Mouse (Mus musculus): ENCODE measurements around the gene Oprd1.

Oprd1 gene

DNA sequence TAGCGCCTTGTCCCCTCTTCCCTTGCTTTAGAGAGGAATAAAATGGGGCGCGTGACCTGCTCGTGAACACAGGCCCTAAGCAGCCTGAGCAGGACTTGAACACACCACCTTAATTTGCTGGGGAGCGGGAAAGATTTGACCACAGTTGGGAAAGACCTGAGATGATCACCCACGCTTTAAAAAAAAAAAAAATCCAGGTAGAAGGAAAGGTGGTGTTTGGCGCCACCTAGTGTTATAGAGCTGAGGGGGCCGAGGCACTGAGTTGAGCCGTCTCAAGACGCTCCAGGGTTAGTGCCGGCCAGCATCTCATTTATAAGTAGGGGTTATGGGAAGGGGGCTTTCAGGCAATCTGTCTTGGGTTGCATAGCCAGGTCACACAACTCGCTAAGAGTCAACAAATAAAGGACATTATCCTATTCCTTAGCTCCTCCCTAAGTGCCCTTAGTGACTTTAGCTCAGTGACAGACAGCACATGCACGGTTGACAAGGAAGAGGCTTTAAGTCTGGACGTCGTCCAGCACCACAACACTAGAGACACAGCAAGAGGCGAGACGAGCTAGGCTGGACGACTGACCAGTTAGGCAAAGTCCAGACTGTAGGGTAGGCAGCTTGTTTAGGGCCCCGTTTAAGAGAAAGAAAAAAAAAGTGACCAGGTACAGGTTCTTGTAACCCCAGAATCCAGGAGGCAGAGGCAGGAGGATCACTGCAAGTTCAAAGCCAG lies 64.6 kb downstream of the Oprd1 start:
- peak; percentile 83 for DNase-seq (ENCODE audit: low spot score)

DNA sequence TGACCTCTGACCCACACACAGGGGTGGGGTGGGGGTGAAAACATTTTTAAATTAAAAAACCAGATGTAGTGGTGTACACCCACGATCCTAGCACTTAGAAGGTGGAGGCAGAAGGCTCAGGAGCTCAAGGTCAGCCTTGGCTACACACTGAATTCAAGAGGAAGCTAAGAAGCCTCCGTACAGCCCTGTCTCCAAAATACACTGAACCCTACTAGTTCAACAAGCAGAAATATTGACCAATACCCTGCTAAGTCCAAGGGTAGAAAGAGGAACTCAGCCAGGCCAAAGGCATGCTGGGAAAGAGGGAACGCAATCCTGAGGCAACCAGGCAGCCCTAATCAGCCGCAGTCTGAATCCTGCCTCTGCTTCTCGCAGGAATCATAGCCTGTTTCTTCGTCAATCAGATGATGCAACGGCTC lies 66.0 kb downstream of the Oprd1 start:
- DNase-seq (ENCODE audit: low spot score) = peak; percentile 51

DNA sequence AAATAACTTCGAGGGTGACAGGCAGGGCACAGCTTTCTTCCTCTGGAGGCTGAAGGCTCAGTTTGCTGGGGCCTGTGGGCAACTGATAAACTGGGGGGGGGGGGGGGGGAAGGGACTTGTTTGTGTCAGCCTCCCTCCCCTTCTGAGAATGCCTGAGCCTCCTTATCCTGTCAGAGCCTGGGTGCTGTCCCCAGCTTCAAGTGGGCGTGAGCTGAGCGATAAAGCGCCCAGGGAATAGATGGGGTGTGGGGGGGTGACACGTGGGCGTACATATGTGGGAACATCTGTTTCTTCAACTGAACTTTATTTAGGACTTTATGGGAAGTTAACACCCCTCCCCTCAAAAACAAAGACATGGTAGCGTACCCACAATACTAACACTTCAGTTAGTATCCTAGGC lies 66.8 kb downstream of the Oprd1 start:
- peak; percentile 96 for DNase-seq (ENCODE audit: low spot score)

DNA sequence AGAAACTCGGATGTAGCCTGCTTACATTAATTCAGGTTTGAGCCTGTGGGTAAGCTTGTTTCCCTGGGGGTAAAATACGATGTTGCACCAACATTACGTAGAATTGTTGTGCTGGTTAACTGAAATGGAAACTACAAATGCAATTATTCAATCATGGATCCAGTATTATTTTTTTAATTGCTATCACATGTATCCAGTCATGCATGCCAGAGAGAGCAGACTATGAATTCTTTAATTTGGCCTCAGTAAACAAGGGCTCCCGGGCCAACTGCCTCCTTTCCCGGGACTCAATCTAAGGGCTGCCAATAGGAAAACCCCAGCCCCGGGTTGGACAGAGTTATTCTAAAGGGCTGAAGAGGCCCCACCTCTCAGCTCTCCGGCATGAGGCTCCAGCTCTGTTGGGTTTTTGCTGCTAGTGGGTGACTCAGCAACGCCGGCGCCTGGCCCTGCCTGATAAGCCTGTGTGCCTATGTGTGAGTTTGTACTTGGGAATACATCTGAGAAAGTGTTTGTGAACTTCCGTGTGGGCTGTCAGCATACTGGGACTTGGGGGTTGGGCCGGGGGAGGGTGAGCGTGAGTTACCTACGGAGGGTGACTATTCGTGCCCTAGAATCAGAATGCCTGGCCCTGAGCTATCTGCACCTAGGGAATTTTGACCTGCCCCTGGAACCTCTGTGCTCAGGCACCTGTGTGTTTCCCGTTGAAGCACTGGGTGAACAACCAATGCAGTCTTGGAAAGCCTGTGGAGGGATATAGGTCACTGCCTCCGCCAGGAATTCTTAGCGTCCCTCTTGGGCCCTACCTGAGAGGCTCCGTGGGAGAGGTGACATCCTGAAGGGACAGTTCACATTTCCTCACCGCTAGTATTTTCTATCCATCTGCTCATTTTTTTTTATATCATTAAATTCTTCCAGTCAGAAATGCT lies 67.5 kb downstream of the Oprd1 start:
- peak; percentile 98 for DNase-seq (ENCODE audit: low spot score)

DNA sequence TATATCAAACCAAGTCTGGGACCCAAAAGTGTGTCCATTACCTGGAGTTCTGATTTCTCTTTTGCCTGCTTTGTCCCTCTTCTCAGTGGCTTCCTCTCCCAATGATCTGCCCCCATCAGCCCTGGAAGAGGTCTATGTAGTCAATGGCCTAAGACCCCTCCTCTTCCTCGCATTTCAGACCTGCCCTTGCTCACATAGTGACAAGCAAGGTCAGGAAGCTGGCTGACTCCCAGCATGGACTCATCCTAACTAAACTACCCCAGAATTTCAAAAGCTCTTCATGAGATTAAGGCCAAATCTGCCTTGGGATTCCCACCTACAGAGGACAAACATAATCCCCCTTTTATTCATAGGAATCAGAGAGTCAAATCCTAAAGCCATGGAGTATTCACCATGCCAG lies 68.5 kb downstream of the Oprd1 start:
- no peak for DNase-seq (ENCODE audit: low spot score)

DNA sequence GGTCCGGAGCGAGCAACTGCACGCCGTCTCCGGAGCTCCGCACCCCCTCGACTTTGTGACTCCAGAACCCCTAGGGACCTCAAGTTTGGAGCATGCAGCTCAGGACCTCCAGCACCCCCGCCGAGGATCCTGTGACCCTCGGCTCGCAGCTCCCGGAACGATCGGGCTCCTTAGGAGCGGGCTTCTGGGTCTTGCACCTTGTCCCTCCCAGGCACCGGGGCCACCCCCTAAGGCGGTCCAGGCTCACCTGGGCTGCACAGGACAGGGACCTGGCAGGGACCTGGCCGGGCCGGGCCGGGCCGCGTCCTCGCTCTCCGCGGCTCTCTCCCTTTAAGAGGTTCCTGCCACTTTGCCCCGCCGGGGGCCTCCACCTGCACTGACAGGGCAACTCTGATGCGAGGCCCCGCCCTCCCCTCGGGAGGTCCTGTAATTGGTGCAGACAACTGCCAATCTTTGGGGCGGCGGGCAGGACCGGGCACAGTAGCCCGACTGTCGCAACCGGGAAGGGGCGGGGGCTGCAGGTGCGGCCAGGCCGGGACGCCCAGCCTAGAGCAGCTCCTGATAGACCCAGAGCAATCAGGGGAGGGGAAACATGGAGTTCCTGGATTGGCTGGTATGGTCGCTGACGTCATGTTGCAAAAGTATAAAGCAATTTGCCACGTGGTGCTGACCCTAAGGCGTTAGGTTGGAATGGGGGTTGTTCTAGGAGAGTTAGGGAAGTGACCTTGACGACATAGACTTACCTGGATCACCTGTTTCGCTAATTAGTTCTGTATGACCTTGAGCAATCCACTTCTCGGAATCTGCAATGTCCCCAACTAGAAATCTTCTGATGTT lies 69.1 kb downstream of the Oprd1 start, which contains the start of gene Epb41:
Epb41 (minus strand) TSS at position 389 of the 837 bp plus-strand sequence.
- DNase-seq (ENCODE audit: low spot score) = peak; percentile 99

DNA sequence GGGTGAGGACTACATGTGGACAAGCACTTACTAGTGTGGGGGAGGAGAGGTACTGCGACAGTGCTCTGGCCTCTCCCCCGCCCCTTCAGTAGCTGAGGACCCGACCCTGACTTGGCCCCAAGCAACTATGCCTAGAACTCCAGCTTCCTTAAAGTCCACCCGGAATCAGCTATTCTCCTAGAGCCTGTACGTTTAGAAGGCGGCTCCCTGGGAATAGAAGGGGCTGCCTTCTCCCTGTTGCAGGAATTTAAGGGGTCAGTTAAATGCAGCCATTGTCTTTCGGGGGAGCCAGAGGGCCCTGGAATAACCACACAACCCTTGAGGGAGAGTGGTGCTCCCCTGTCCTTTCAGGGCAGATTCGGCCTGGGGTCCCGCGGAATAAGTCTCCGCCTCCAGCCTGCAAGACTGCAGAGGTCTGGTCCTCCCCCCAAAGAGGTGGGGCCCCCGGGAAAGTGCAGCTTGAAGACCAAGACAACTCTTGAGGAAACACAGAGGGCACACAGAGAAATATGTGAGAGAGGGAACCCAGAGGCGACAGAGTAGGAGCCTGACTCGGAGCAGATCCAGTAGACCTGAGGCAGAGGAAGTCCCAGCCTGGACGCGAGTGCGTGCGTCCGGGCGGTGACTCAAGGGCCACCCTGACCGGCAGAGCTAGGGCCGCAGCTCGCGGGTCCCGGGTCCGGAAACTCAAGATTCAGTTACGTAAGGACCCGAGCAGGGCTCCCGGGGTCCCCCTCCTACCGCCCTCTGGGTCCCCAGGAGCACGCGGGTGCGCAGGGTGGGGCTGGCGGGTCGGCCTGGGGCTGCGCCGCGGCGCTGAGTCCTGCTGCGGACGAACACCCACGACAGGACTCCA lies 70.0 kb downstream of the Oprd1 start, which contains the start of gene Gm10300:
Gm10300 (plus strand) TSS at position 621 of the 856 bp plus-strand sequence.
- DNase-seq (ENCODE audit: low spot score) = peak; percentile 45

DNA sequence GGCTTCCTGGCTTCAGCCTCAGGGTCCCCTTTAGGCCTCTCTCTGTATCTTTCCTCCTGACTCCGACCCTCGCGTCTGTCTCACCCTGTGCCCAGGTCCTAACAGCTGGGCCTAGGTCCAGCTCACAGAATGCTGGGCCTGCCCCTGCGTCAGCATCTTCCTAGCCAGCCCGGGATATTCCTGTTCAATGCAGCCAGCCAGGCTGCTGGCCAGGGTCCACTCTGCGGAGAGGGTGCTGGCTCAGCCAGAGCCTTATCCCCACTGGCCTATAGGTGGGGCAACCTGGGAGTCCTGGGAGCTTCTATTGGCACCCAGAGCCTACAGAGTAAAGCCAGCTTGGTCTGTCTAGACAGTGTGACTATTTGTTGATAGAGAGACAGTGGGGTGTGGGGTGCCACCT lies 71.3 kb downstream of the Oprd1 start:
- DNase-seq (ENCODE audit: low spot score) = no peak

DNA sequence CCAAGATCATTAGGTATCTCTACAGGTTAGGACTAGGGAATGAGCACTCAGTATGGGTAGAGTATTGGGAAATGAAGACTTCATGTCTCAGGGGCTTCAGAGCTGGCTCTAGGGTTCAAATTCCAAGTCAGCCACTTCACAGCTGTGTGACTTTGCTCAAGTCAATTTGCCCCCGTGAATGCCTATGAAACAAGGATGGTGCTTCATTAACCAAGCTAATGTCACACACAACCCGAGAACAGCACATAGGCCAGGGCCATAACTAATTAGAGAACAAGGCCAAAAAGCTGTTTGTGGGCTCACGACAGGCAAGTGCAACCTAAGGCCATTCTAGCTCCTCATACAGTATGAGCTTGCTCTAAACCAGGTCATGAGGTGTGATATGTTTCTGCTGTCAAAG lies 72.1 kb downstream of the Oprd1 start:
- no peak for DNase-seq (ENCODE audit: low spot score)

DNA sequence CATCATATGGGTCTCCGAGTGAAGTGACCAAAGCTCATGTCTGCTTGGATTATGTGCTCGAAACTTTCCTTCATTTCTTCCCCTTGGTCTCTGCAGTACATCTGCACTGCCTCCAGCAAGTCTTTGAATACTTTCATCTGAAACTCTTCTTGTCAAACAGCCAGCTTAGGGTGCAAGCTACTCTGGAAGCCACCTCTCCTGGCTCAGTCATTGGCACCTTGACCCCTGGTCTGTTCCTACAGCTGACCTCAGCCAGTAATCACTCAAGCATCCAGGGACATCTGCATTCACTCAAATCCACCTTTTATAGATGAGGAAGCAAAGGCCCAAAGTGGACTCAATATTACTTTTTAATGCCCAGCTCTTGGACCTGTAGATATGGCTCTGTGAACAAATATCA lies 72.6 kb downstream of the Oprd1 start:
- DNase-seq (ENCODE audit: low spot score) = no peak

DNA sequence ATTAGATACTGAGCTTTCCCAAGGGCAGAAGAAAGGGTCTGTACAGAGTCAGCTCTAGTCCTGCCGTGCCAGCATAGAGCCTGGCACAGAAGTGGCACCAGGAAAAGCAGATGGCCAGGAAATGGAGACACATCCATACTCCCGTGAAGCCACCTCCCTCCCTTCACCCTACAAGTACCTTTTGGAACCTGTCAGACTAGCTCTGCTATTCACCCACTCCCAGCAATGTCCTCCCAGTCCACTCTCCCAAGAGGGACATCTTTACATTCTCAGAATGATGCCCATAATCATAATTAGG lies 76.4 kb downstream of the Oprd1 start:
- no peak for DNase-seq (ENCODE audit: low spot score)

DNA sequence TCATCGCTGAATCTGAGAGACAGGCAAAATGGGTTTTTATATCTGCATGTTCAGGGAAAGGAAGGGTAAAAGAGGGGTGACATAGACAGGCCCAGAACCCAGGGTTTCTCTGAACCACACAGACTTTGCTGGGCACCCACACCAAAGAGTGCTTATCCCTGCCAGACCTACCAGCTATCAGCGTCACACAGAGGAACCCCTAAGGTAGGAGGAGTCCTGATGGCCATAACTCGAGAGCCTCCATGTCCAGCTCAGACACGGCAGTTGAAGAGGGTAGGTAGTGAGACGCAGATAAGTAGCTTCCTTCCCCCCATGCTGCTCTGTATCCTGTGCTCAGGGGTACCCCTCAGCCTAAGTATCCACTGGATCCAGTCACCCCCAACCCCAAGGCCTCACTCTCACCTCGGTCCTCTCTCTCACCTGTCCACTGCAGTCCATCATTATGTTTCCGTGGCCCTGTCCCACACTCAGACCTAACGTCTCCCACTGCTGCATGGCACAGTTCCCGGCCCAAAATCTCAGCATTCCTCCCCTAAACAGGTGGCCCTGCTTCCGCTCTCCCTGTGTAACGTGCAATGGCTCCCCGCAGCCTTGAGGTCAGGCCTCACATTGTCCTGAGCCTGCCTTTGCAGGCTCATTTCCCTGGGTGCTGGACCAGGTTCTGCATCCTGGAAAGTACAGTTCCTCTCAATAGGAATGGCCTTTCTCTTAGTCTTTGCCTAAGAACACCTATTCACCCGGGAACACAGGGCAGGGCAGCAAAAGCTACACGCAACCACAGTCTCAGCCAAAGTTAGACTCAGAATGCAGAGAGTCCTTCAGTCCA lies 77.0 kb downstream of the Oprd1 start:
- no peak for DNase-seq (ENCODE audit: low spot score)

DNA sequence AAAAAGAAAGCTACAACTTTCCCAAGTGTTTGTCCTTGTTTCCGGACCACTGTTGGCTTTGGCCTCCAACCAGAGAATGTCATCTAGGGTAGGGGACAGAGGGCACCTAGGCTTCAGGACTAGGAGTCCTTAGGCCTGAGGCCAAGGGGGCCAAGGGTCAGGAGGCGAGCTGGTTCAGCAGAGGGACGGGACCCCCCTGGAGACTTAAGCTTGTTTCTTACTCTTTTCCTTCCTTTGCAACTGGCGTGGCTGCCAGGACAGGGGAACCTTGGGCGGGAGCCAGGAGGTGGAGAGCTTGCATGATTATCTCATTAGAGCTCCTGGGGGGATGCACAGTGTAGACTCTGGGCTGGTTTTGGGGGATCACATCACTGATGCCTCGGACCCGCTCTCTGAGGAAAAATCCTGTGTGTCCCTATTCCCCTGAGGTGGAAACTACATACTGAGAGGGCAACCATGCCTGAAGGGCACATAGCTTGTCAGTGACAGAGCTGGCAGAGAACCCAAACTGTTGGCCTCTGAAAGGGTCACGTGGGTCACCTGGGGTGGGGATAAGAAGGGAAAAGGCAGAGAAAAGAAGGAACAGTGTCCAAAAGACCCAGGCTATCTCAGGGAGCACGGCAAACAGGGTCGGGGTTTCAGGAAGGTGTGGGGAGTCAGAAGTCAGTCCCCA lies 78.0 kb downstream of the Oprd1 start:
- no peak for DNase-seq (ENCODE audit: low spot score)

DNA sequence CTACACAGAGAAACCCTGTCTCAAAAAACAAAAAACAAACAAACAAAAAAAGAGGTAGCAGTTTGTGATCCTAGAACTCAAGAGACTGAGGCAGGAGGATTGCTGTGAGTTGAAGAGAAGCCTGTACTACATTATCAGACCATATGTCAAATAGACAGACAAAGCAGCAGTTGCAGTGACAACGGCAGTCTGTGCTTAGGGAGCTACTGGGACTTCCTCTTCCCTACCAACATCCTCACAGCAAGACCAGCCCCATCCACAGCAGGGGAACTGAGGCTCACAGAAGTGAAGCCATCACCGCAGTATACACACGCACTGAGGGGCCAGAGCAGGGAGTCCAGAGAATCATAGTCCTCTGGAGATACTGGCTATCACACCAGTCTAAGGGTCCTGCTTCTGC lies 78.7 kb downstream of the Oprd1 start:
- DNase-seq (ENCODE audit: low spot score) = no peak

DNA sequence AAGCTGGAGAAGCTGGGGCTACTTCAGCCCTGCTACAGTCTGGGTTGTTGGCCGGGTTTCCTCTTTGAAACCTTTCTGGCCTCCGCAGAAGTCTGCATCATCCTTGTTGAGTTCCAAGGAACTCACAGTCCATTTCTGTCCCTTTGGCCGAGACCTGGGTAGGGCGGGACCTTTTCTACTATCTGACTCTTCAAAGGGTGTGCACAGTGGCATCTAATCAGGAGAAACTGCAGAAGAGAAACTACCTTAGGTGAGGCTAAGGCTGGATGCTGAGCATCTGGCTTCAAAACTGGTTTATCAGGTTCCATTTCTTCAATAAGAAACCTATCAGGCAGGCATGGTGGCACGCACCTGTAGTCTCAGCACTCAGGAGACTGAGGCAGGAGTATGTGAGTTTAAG lies 79.7 kb downstream of the Oprd1 start:
- DNase-seq (ENCODE audit: low spot score) = no peak

DNA sequence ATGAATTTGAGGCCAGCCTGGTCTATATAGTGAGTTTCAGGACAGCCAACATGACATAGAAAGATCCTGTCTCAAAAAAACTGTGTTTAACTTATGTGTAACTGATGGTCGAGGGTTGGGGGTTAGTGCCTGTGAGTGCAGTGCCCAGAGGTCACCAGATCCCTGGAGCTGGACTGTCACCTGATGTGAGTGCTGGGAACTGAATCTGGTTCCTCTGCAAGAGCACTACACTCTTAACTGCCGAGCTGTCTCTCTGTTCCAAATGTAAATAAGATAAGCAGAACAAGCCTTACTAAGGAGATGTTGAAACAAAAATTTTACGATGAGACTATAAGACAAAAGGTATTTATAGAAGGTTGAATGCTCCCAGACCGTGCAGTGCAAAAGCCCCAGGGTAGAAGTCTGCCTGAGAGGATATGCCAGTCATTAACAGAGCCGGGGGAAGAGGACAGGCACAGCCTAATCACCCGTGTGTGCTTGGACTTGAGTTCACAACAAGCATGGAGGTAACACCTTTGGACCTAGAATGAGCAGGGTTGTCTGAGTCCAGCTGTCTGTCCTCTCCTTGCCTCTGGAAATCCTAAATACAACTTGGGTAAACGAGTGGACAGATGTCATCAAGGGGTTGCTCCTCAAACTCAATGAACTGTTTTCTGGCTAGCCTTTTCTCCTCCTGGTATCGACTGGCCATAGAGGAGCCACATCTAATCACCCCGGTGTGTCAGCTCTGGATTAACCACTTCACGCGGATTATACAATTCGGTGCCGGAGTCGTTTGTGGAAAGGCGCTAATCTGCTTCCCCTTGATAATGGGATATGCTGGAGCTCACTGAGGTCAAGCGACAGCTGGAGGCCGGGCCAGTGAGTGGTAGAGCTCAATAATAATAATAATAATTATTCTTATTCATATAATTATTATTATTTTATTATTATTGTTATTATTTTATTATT lies 81.1 kb downstream of the Oprd1 start:
- no peak for DNase-seq (ENCODE audit: low spot score)

DNA sequence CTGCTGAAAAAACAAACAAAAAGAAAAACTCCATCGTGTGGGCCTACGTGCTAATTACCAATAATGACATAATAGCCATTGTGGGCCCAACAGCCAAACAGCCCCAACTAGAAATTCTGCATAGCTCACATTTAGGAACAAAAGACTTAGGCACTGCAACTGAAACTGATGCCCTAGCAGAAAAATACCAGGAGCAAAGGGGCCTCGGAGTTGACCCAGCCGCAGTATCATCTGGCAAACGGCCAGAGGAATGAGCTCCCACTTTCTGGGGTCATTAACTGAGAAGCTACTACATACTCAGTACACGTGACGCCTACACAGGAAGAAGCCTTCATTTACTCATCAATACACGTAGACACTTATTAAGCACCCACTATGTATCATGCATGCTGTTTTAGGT lies 82.0 kb downstream of the Oprd1 start:
- DNase-seq (ENCODE audit: low spot score) = no peak

Measured in c-Kit-positive CD71-positive TER-119-positive erythroid progenitor cells, embryonic 14.5 days (primary cell).